In the genomic region with DNA sequence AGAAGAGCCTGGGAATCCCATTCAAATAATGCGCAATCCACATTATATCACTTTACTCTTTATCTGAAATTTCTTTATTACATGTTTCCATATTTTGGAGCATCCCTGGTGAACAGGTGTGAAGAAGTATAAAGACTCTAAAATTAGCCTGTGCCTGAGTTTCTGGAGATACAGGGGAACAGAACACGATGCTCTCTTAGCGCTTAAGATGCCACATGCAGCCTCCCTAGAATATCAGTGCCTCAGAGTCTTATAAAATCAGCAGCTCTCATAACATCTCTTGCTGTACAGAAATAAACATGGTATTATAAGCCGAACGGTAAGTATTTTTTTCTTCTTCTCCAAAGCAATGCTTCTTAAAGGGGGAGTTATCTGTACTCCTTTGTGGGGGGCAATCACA, we compare ENCODE assay signal across 18 mouse cellular contexts. TPM values are rescaled to one million over a fixed set of nuclear protein-coding genes. Genes with fewer than 3 reads are reported as not detected.
A peak's percentile ranks its signal among the peaks of the same experiment; 100 is the strongest.
DNase-seq lines count a peak whose midpoint lies in the region; TF ChIP-seq lines count a peak whose summit lies in the region.
"Had no signal": no experiment of that assay in that cellular context is flagged by ENCODE, and none has a peak within 500 bp of the region (broad histone marks: within the 10 kb centered on the region; RNA-seq: fewer than 3 reads in every experiment).

No protein-coding gene starts in this region.

- intact Hi-C loops in left cerebral cortex, postnatal 25 days (cut with DNase I): no loop called here
- intact Hi-C loops in left cerebral cortex, postnatal 10 days (cut with DNase I): no loop called here

- no peak for DNase-seq in layer of hippocampus, adult 2 months (ENCODE audit: low spot score in 2 of 2)
- DNase-seq in layer of hippocampus, postnatal 10 days (ENCODE audit: low spot score in 2 of 2): no peak
- DNase-seq in left cerebral cortex, postnatal 25 days (ENCODE audit: low spot score in 2 of 2): peak; percentile 21 to 51
- no peak for DNase-seq in left cerebral cortex, postnatal 10 days (ENCODE audit: extremely low spot score in 1 of 2, low spot score in 2 of 2)
- DNase-seq in telencephalon, adult 2 months (ENCODE audit: low read depth, low spot score): peak; percentile 50
- no peak for DNase-seq in spleen, adult 12 weeks (ENCODE audit: low spot score)
- DNase-seq: adrenal gland, adult 2 months; adrenal gland, postnatal 10 days; adrenal gland, postnatal 25 days; cerebellum, adult 11-12 months; cerebellum, adult 2 months; cerebellum, adult 9-10 months; cerebellum, postnatal 10 days; cerebellum, postnatal 25 days had no signal

- TF ChIP-seq CTCF in layer of hippocampus, adult 2 months (conservative IDR thresholded peaks at IDR 0.05): no peak

- H3K4me3 ChIP-seq in layer of hippocampus, adult 2 months: no peak overlapping the region
- H3K4me3 ChIP-seq: embryonic facial prominence, embryonic 10.5 days; embryonic facial prominence, embryonic 12.5 days; forebrain, embryonic 13.5 days; forebrain, embryonic 15.5 days had no signal

- peak overlapping the region; percentile 10; the same call in 1 of the 2 replicates for H3K27ac ChIP-seq in layer of hippocampus, adult 2 months
- H3K27ac ChIP-seq: embryonic facial prominence, embryonic 10.5 days; embryonic facial prominence, embryonic 12.5 days; forebrain, embryonic 13.5 days; forebrain, embryonic 15.5 days had no signal

RNA-seq across cellular contexts. Expression of a gene that starts 57.9 kb away (rescaled TPM):
- total RNA-seq in layer of hippocampus, adult 2 months (2021): 10 to 100 TPM; 19.3 to 20.8 TPM
- total RNA-seq in layer of hippocampus, postnatal 10 days (2021): 10 to 100 TPM; 24.2 to 28.3 TPM
- total RNA-seq in left cerebral cortex, postnatal 25 days (2021): 10 to 100 TPM; 20.9 to 26.4 TPM
- 10 to 100 TPM; 24.0 to 26.8 TPM for total RNA-seq in left cerebral cortex, postnatal 10 days (2021)

RNA-seq across cellular contexts. Expression of a gene that starts 58.1 kb away (rescaled TPM):
- 10 to 100 TPM; 11.3 to 11.4 TPM for total RNA-seq in layer of hippocampus, adult 2 months (2021)
- 1 to 10 TPM; 7.5 to 8.8 TPM for total RNA-seq in layer of hippocampus, postnatal 10 days (2021)
- 10 to 100 TPM; 10.6 to 10.8 TPM for total RNA-seq in left cerebral cortex, postnatal 25 days (2021)
- total RNA-seq in left cerebral cortex, postnatal 10 days (2021): 1 to 10 TPM; 8.7 TPM

Comparison
In these comparisons a context has a peak if more than half of its experiments do, and no peak if none do; other contexts are left out.
1. DNase-seq: peak in left cerebral cortex, postnatal 25 days (2 of 2) and telencephalon, adult 2 months (single experiment); none in layer of hippocampus, adult 2 months (0 of 2), layer of hippocampus, postnatal 10 days (0 of 2), left cerebral cortex, postnatal 10 days (0 of 2) and spleen, adult 12 weeks (single experiment).